Mouse (Mus musculus): ENCODE data around the gene Snx9.

GRCm38 (mm10) chr17:5805935-5806334 lies 35.2 kb upstream of the Snx9 start:
- TF ChIP-seq CTCF (IDR thresholded peaks at IDR 0.05; ENCODE audit: extremely low read depth, insufficient read depth, low read length): no peak
- TF ChIP-seq POLR2A (IDR thresholded peaks at IDR 0.05; ENCODE audit: extremely low read depth, insufficient read depth, low read length): no peak
